Mouse (Mus musculus) C2C12 (cell line): ENCODE results near the gene Hes7. TPM values are rescaled to one million over a fixed set of nuclear protein-coding genes. Genes with fewer than 3 reads are reported as not detected.

Experiments
- H3K27me3 ChIP-seq: one replicate; pipeline ENCODE4 v1.6.1; 2011; ENCODE audit not compliant: control insufficient read depth, insufficient read depth, insufficient read length
- H3K36me3 ChIP-seq: one replicate; pipeline ENCODE4 v1.6.1; 2011; ENCODE audit not compliant: control insufficient read depth, insufficient read depth
- H3K4me3 ChIP-seq: one replicate; pipeline ENCODE4 v1.5.1; 2011; ENCODE audit warnings: mild to moderate bottlenecking, control low read depth; ENCODE audit not compliant: poor library complexity, insufficient read depth, severe bottlenecking
- H3K79me2 ChIP-seq: one replicate; pipeline ENCODE4 v1.6.1; 2011; ENCODE audit not compliant: control insufficient read depth, insufficient read depth
- H3K79me3 ChIP-seq: one replicate; pipeline ENCODE4 v1.6.1; 2011; ENCODE audit warnings: low read depth, control low read depth
- H3ac ChIP-seq: one replicate; pipeline ENCODE3; 2011; ENCODE audit warnings: low read depth; ENCODE audit not compliant: control insufficient read depth, insufficient read length
- CEBPB ChIP-seq: IDR thresholded peaks from one replicate; pipeline ENCODE4 v1.6.1; 2011; ENCODE audit warnings: low read depth, mild to moderate bottlenecking, control low read depth, moderate library complexity
- CTCF ChIP-seq: IDR thresholded peaks from one replicate; pipeline ENCODE4 v1.5.1; 2011; ENCODE audit not compliant: control insufficient read depth, insufficient read depth, insufficient read length
- FOSL1 ChIP-seq: IDR thresholded peaks from one replicate; pipeline ENCODE4 v1.8.0; 2011; ENCODE audit warnings: mild to moderate bottlenecking, low read length; ENCODE audit not compliant: poor library complexity, insufficient read depth, severe bottlenecking
- MAX ChIP-seq: IDR thresholded peaks from one replicate; pipeline ENCODE4 v1.6.1; 2011; ENCODE audit warnings: mild to moderate bottlenecking, control low read depth
- MYOD1 ChIP-seq: IDR thresholded peaks from one replicate; pipeline ENCODE4 v1.6.1; 2011; ENCODE audit warnings: low read depth; ENCODE audit not compliant: control insufficient read depth, insufficient read length
- MYOG ChIP-seq: IDR thresholded peaks from one replicate; pipeline ENCODE4 v1.6.1; 2011; ENCODE audit not compliant: control insufficient read depth, insufficient read length; ENCODE audit errors: extremely low read depth
- USF1 ChIP-seq: IDR thresholded peaks from one replicate; pipeline ENCODE4 v1.6.1; 2011; ENCODE audit warnings: low read depth, mild to moderate bottlenecking, control low read depth, moderate library complexity
- polyA plus RNA-seq: library from polyadenylated mRNA; unstranded; fragments of >200 nt; fragmentation: generic; extraction: Trizol; gene quantifications from one replicate; pipeline ENCODE4 v1.2.1, GENCODE M21; 2012; ENCODE audit warnings: missing spikeins

Hes7 gene
- polyA plus RNA-seq, 1 experiment, result 0.06 TPM

- Histone ChIP-seq H3K79me3 (no peaks in the 10 kb centered on the region), H3K4me3 (no peak overlapping the region), H3K79me2 (no peaks in the 10 kb centered on the region), H3K36me3 (no peaks in the 10 kb centered on the region), H3K27me3 (no peaks in the 10 kb centered on the region), H3ac (no peak overlapping the region)
- TF ChIP-seq CEBPB (no peak), FOSL1 (no peak), MYOD1 (no peak), MAX (no peak), MYOG (no peak), USF1 (no peak), CTCF (no peak)
These were observed 42.2 kb upstream of the Hes7 start for GRCm38 (mm10) chr11:69078041-69078440.

DNA sequence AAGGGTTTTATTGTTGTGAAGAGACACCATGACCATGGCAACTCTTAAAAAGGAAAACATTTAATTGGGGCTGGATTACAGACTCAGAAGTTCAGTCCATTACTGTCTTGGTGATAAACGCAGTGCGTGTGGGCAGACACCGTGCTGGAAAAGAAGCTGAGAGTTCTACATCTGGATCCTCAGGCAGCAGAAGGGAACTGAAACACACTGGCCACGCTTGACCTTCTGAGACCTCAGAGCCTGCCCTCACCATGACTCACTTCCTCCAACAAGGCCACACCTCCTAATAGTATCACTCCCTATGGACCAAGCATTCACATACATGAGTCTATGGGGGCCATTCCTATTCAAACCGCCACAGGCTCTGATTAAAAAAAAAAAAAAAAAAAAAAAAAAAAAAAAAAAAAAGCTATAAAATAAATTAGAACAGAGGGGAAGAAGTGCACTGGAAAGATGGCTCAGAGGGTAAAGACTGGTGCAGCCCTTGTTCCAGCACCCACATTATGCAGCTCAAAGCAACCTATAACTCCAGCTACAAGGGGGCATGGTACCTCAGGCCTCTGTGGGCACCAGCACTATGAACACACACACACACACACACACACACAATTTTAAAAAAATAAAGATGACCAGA lies 41.3 kb upstream of the Hes7 start:
- H3K36me3 ChIP-seq, result no peaks in the 10 kb centered on the region
- no peak overlapping the region for H3ac ChIP-seq
- peak; percentile 36 for TF ChIP-seq FOSL1
- peak; percentile 66 for TF ChIP-seq MAX
- TF ChIP-seq CEBPB, result no peak
- no peak for TF ChIP-seq USF1
- no peak for TF ChIP-seq CTCF
- TF ChIP-seq MYOG, result no peak
- TF ChIP-seq MYOD1, result no peak
- no peak overlapping the region for H3K4me3 ChIP-seq
- H3K79me2 ChIP-seq, result no peaks in the 10 kb centered on the region
- no peaks in the 10 kb centered on the region for H3K79me3 ChIP-seq
- H3K27me3 ChIP-seq, result no peaks in the 10 kb centered on the region

DNA sequence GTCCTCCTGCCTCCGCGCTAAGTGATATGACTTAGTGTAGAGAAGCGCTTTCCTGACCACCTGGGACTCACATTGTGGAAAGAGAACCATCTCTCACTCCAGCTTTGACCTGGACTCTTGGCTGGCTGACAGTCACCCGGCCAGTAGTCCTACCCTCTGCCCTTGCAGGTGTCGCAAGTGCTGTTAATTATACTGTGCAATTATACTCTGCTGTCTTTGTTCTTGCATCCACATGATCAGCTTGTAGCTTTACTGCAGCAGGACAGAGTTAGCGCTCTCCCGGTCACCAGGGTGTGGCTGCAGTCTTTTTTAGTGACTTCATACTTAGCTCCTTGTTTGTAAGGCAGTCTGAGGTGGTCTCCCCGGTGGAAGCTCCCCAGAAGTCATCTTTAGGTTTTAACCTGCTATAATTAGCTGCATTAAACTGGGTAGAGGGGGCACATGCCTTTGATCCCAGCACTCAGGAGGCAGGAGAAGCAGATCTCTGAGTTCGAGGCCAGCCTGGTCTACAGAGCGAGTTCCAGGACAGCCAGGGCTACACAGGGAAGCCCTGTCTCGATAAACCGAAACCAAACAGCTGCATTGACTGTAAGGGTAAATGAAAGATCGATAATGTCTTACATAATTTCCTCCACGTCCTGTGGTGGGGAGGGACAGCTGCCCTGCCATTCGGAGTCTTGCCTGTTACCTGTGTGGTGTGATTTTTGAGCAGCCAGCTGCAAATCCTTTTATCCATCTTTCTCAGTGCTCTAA lies 39.9 kb upstream of the Hes7 start:
- Histone ChIP-seq H3K36me3 (no peaks in the 10 kb centered on the region), H3ac (no peak overlapping the region), H3K79me2 (no peaks in the 10 kb centered on the region), H3K27me3 (no peaks in the 10 kb centered on the region), H3K79me3 (no peaks in the 10 kb centered on the region), H3K4me3 (no peak overlapping the region)
- TF ChIP-seq MYOD1 (no peak), MAX (no peak), MYOG (no peak), CTCF (no peak), FOSL1 (no peak), CEBPB (no peak)

- Histone ChIP-seq H3K4me3 (no peak overlapping the region), H3ac (no peak overlapping the region), H3K36me3 (no peaks in the 10 kb centered on the region), H3K79me2 (no peaks in the 10 kb centered on the region), H3K27me3 (no peaks in the 10 kb centered on the region), H3K79me3 (no peaks in the 10 kb centered on the region)
- TF ChIP-seq USF1, result no peak
- TF ChIP-seq CTCF, result no peak
- TF ChIP-seq CEBPB, result no peak
- no peak for TF ChIP-seq MAX
- no peak for TF ChIP-seq MYOD1
- TF ChIP-seq FOSL1, result no peak
- TF ChIP-seq MYOG, result no peak
These were observed 39.4 kb upstream of the Hes7 start for GRCm38 (mm10) chr11:69080855-69081222.

GRCm38 (mm10) chr11:69081613-69082012 lies 38.6 kb upstream of the Hes7 start:
- H3K4me3 ChIP-seq, result no peak overlapping the region
- H3K36me3 ChIP-seq, result no peaks in the 10 kb centered on the region
- H3K27me3 ChIP-seq, result no peaks in the 10 kb centered on the region
- H3ac ChIP-seq, result no peak overlapping the region
- no peaks in the 10 kb centered on the region for H3K79me3 ChIP-seq
- H3K79me2 ChIP-seq, result no peaks in the 10 kb centered on the region
- no peak for TF ChIP-seq MYOD1

- peaks cover 22% of the 10 kb centered on the region for H3K79me2 ChIP-seq
- no peak overlapping the region for H3ac ChIP-seq
- no peak overlapping the region for H3K4me3 ChIP-seq
- H3K36me3 ChIP-seq, result peaks cover 6% of the 10 kb centered on the region
- no peaks in the 10 kb centered on the region for H3K27me3 ChIP-seq
- H3K79me3 ChIP-seq, result peaks cover 16% of the 10 kb centered on the region
- no peak for TF ChIP-seq CEBPB
These were observed 34.6 kb upstream of the Hes7 start for GRCm38 (mm10) chr11:69085608-69086007.
